Mouse (Mus musculus): Measurements from ENCODE around the gene Tmem119.
"Not testable (repeated sequence)": the region's sequence is repeated elsewhere in the genome, so short reads cannot be mapped to it uniquely, and the experiment has no call there.

Gene Tmem119

GRCm38 (mm10) chr5:113815638-113816152, 15.4 kb upstream of the Tmem119 start:
- peak; percentile 68 to 84 for DNase-seq

- no peak for DNase-seq
Measured at GRCm38 (mm10) chr5:113815041-113815389, 14.7 kb upstream of the Tmem119 start.

GRCm38 (mm10) chr5:113814111-113815040, 14.1 kb upstream of the Tmem119 start:
- no peak for DNase-seq

- DNase-seq, result no peak
Measured at GRCm38 (mm10) chr5:113813608-113814007, 13.3 kb upstream of the Tmem119 start.

- no peak for DNase-seq
Measured at GRCm38 (mm10) chr5:113812638-113813037, 12.3 kb upstream of the Tmem119 start.

GRCm38 (mm10) chr5:113811824-113812420, 11.6 kb upstream of the Tmem119 start:
- DNase-seq, result not testable (repeated sequence)

- DNase-seq, result no peak
Measured at GRCm38 (mm10) chr5:113810111-113810510, 9.8 kb upstream of the Tmem119 start.

GRCm38 (mm10) chr5:113808177-113808576, 7.9 kb upstream of the Tmem119 start:
- DNase-seq, result no peak

- DNase-seq, result no peak
Measured at GRCm38 (mm10) chr5:113807712-113808111, 7.4 kb upstream of the Tmem119 start.

- DNase-seq, result no peak
Measured at GRCm38 (mm10) chr5:113806414-113806813, 6.1 kb upstream of the Tmem119 start.

- no peak for DNase-seq
Measured at GRCm38 (mm10) chr5:113805301-113805700, 5.0 kb upstream of the Tmem119 start.

- DNase-seq, result no peak
Measured at GRCm38 (mm10) chr5:113804395-113804966, 4.2 kb upstream of the Tmem119 start.

GRCm38 (mm10) chr5:113799691-113800090, 625 bp downstream of the Tmem119 start:
- DNase-seq, result no peak

GRCm38 (mm10) chr5:113798525-113798924, 1.8 kb downstream of the Tmem119 start:
- no peak for DNase-seq

GRCm38 (mm10) chr5:113797149-113797882, 3.0 kb downstream of the Tmem119 start:
- DNase-seq, result no peak

GRCm38 (mm10) chr5:113796401-113797148, 3.7 kb downstream of the Tmem119 start:
- DNase-seq, result no peak

GRCm38 (mm10) chr5:113791197-113792095, 8.9 kb downstream of the Tmem119 start:
- DNase-seq, result no peak

- no peak for DNase-seq
Measured at GRCm38 (mm10) chr5:113790453-113791196, 9.7 kb downstream of the Tmem119 start.

GRCm38 (mm10) chr5:113789075-113789788, 11.1 kb downstream of the Tmem119 start:
- DNase-seq, result no peak

- no peak for DNase-seq
Measured at GRCm38 (mm10) chr5:113788645-113789044, 11.7 kb downstream of the Tmem119 start.
